Mouse (Mus musculus): ENCODE data around the gene Adam12.

Adam12 gene

GRCm38 (mm10) chr7:134009157-134009556 lies 222.8 kb downstream of the Adam12 start:
- no peak for DNase-seq (ENCODE audit: low read depth, low spot score)

- DNase-seq (ENCODE audit: low read depth, low spot score) = no peak
Observed at GRCm38 (mm10) chr7:134007942-134008361, 224.0 kb downstream of the Adam12 start.

GRCm38 (mm10) chr7:134001581-134001980 lies 230.4 kb downstream of the Adam12 start:
- no peak for DNase-seq (ENCODE audit: low read depth, low spot score)

GRCm38 (mm10) chr7:133990930-133991329 lies 241.0 kb downstream of the Adam12 start:
- no peak for DNase-seq (ENCODE audit: low read depth, low spot score)

GRCm38 (mm10) chr7:133988356-133988755 lies 243.6 kb downstream of the Adam12 start:
- DNase-seq (ENCODE audit: low read depth, low spot score) = no peak

- DNase-seq (ENCODE audit: low read depth, low spot score) = no peak
Observed at GRCm38 (mm10) chr7:133986201-133986600, 245.7 kb downstream of the Adam12 start.

- DNase-seq (ENCODE audit: low read depth, low spot score) = no peak
Observed at GRCm38 (mm10) chr7:133985648-133986047, 246.3 kb downstream of the Adam12 start.

GRCm38 (mm10) chr7:133976388-133977122 lies 255.4 kb downstream of the Adam12 start:
- DNase-seq (ENCODE audit: low read depth, low spot score) = no peak

GRCm38 (mm10) chr7:133971086-133971485 lies 260.9 kb downstream of the Adam12 start:
- no peak for DNase-seq (ENCODE audit: low read depth, low spot score)

GRCm38 (mm10) chr7:133970407-133970806 lies 261.5 kb downstream of the Adam12 start:
- DNase-seq (ENCODE audit: low read depth, low spot score) = no peak

- no peak for DNase-seq (ENCODE audit: low read depth, low spot score)
Observed at GRCm38 (mm10) chr7:133967906-133968305, 264.0 kb downstream of the Adam12 start.

GRCm38 (mm10) chr7:133963501-133963900 lies 268.4 kb downstream of the Adam12 start:
- DNase-seq (ENCODE audit: low read depth, low spot score) = no peak

- no peak for DNase-seq (ENCODE audit: low read depth, low spot score)
Observed at GRCm38 (mm10) chr7:133959200-133959599, 272.7 kb downstream of the Adam12 start.

GRCm38 (mm10) chr7:133957873-133958272 lies 274.1 kb downstream of the Adam12 start:
- DNase-seq (ENCODE audit: low read depth, low spot score) = no peak

GRCm38 (mm10) chr7:133954111-133955091 lies 277.5 kb downstream of the Adam12 start:
- no peak for DNase-seq (ENCODE audit: low read depth, low spot score)

- no peak for DNase-seq (ENCODE audit: low read depth, low spot score)
Observed at GRCm38 (mm10) chr7:133951777-133952545, 280.0 kb downstream of the Adam12 start.

- no peak for DNase-seq (ENCODE audit: low read depth, low spot score)
Observed at GRCm38 (mm10) chr7:133947360-133947759, 284.6 kb downstream of the Adam12 start.

- DNase-seq (ENCODE audit: low read depth, low spot score) = no peak
Observed at GRCm38 (mm10) chr7:133946757-133947345, 285.1 kb downstream of the Adam12 start.

- no peak for DNase-seq (ENCODE audit: low read depth, low spot score)
Observed at GRCm38 (mm10) chr7:133946113-133946512, 285.8 kb downstream of the Adam12 start.

GRCm38 (mm10) chr7:133940405-133940804 lies 291.5 kb downstream of the Adam12 start:
- DNase-seq (ENCODE audit: low read depth, low spot score) = no peak

- no peak for DNase-seq (ENCODE audit: low read depth, low spot score)
Observed at GRCm38 (mm10) chr7:133937473-133937872, 294.5 kb downstream of the Adam12 start.

Data from forelimb bud, embryonic 11.5 days (tissue).